Mouse (Mus musculus) CD4-positive, CD25-positive, alpha-beta regulatory T cell, adult 4 months (primary cell): ENCODE data around the gene Spdl1. TPM values are rescaled to one million over a fixed set of nuclear protein-coding genes. Genes with fewer than 3 reads are reported as not detected.
"Not testable (repeated sequence)": the region's sequence is repeated elsewhere in the genome, so short reads cannot be mapped to it uniquely, and the experiment has no call there.

Experiments used
- ATAC-seq: one replicate; pipeline ENCODE4 v1.8.0; 2017
- polyA plus RNA-seq, 2 experiments: library from polyadenylated mRNA; unstranded; fragments of 100-300 nt; shearing (Covaris generic); gene quantifications; one replicate each; pipeline ENCODE4 v1.2.1; 2017

Gene Spdl1
- polyA plus RNA-seq, 2 experiments from 2014 or later: 2.7 to 4.1 TPM

DNA sequence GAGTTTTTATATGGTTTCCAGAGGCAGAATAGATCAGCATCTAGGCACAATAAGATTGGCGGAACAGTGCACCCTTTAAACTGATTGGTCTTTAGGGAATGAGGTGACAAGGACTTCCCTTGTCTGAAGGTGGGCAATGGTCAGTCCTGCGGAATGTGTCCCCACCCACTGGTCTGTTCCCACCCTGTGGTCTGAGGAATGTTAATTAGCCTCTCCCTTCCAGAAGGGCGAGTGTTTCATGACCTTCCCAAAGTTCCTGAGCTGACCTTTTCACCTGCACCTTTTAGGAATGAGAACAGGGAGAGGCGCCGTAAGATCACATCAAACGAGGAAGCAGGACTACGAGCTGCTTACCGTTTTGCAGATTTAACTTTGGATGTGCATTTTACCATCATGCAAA lies 35.4 kb downstream of the Spdl1 start:
- ATAC-seq: not testable (repeated sequence)

DNA sequence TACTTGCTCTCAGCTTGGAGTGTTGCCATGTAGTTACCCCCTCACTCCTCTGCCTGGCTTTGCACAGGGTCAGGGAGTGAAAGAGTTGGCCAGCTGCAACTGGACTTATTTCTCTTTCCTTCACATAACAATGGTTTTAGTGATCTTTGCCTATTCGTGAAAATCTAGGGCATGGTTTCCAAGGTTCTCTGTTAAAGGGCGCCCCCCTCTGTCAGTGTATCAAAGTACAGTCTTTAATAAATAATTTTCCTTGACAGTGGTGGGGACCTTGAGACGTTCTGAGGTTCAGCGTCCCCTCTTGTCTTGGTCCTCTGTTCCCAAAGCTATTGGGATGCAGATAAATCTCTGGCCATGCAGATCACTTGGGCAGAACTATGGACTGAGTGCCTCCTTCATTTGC lies 37.3 kb downstream of the Spdl1 start:
- ATAC-seq: peak; percentile 79

GRCm38 (mm10) chr11:34791872-34792271 lies 41.6 kb downstream of the Spdl1 start:
- ATAC-seq: no peak

GRCm38 (mm10) chr11:34784864-34785263 lies 48.6 kb downstream of the Spdl1 start:
- ATAC-seq: no peak

DNA sequence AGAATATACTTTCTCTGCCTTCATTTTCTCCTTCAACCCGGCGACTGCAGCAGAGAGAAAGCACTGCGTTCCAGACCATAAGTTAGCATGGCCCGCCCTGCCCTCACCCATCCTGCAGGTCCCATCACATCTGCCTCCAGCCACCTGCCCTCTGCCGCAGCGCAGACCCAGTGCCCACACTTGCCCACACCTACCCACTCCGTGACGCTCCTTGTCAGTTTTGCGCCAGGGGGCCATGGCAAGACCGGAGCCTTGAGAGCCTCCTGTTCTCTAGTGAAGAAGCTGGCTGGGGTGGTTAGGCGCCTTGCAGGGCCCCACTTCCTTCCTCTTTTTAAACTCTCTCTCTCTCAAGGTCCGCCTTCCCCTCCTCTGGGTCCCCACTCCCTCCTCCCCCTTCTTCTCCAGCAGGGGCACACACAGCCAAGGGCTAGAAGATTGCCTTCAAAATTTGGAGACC lies 49.8 kb downstream of the Spdl1 start, which contains the start of gene Dock2:
Gene Dock2, minus strand, starts transcription at position 306 of the 457 bp plus-strand sequence.
- ATAC-seq: peak; percentile 53

DNA sequence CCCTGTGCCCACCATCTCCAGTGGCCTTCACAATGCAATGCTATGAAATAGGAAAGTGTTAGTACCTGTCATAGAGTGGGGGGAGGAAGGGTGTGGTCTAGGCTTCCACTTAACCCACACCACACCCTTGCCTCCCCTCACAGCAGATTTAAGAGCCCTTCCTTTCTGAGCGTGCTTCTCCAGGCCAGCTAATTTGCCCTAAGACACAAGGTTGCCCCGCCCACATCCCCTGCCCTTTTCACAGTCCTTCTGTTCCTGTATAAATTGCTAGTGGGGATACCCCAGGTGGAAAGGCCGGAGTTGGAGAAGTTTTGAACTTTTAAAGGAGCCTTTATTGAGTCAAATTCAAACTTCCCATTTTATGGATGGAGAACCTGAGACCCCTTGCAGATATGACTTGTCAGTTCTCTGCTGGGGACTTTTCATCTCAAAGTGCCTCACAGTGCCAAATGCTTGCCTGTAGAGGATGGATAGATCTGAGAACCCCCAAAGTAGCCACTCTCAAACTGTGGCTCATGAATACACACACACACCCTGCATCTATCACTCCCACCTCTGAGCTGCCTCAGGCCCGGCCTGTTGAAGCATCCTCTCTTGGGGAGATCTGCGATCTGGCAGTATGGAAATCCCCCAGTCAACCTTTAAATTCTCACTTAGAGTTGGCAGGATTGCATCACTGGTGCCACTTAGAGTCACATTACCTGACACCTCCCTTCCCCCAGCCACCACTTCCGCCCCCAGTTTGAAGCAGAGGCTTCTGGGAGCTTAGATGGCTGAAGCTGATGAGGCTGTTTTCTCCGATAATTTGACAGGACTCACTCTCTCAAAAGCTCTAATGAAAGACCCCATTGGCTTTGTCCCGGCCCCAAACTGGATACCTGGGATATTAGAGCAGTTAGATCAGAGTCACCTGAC lies 50.7 kb downstream of the Spdl1 start:
- peak; percentile 90 for ATAC-seq

- ATAC-seq: peak; percentile 8
Observed at GRCm38 (mm10) chr11:34780786-34781185, 52.7 kb downstream of the Spdl1 start.

- no peak for ATAC-seq
Observed at GRCm38 (mm10) chr11:34779966-34780365, 53.5 kb downstream of the Spdl1 start.

- no peak for ATAC-seq
Observed at GRCm38 (mm10) chr11:34778351-34778750, 55.1 kb downstream of the Spdl1 start.

GRCm38 (mm10) chr11:34777529-34777928 lies 55.9 kb downstream of the Spdl1 start:
- ATAC-seq: peak; percentile 42

DNA sequence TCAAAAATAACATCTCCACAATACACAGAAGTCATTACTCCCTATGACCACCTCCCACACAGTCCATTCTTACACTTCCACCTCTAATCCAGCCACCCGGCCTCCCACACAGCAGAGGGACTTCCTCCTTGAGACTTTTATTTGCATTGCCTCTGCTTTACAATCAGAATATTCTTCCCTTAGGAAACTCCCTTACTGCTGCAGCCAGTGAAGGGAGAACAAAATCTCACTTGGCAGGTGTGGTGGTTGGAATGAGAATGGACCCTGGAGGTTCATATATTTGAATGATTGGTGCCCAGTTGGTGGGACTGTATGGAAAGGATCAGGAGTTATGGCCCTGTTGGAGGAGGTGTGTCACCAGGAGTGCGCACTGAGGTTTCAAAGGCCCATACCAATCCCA lies 57.4 kb downstream of the Spdl1 start:
- ATAC-seq: no peak

- no peak for ATAC-seq
Observed at GRCm38 (mm10) chr11:34774636-34775035, 58.8 kb downstream of the Spdl1 start.

GRCm38 (mm10) chr11:34773304-34773895 lies 60.0 kb downstream of the Spdl1 start:
- no peak for ATAC-seq

DNA sequence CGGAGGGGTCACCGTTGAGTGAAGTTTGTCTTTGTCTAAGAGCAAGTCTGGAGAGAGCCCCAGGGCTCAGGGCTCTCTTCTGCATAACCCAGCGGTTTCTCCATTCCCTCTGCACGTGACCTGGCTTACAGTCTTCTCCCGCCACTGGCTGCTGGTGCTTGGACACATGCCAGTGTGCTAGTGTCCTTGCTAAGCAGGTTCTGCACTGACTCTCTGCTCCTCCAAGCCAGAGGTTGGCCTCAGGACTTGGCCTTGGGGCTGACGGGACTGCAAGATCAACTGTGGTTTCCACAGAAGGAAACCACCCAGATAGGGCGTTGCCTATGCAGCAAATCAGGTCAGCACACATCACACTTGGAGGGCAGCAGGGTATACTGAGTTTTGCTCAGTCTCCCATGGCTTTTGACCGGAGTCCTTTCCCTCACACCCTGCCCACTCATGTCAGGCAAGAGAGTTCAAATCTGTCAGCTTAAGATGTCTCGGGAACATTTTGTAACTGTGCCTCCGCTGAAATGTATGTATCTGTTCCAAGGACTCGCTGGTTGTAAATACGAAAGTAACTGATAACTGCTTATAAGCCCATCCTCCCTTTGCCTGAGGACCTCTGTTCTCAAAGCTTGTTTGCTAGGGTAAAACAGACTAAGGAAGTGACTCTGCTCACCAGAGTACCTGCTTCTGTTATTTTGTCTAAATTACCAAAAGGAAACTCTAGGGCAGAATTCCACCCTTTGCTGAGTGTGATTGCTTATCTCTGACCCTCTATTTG lies 62.0 kb downstream of the Spdl1 start:
- peak; percentile 65 for ATAC-seq

DNA sequence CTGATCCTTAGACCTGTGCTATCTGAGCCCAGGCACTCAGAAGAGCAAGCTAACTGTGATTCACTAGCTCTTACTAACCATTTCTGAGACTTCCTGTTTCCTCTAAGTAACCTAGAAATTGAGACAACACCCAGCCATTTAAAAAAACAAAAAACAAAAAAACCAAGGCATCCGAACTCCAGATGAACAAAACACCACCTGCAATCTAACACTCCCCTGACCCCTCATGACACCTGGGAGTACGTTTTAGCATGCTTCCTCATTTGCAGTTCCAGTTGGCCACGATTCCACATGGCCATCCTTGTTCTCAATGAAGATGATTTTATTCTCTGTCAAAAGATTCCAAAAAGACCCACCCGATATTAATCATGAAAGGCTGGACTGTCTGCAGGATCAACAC lies 62.8 kb downstream of the Spdl1 start:
- peak; percentile 60 for ATAC-seq

GRCm38 (mm10) chr11:34769946-34770345 lies 63.5 kb downstream of the Spdl1 start:
- ATAC-seq: no peak

GRCm38 (mm10) chr11:34769396-34769795 lies 64.0 kb downstream of the Spdl1 start:
- peak; percentile 37 for ATAC-seq

DNA sequence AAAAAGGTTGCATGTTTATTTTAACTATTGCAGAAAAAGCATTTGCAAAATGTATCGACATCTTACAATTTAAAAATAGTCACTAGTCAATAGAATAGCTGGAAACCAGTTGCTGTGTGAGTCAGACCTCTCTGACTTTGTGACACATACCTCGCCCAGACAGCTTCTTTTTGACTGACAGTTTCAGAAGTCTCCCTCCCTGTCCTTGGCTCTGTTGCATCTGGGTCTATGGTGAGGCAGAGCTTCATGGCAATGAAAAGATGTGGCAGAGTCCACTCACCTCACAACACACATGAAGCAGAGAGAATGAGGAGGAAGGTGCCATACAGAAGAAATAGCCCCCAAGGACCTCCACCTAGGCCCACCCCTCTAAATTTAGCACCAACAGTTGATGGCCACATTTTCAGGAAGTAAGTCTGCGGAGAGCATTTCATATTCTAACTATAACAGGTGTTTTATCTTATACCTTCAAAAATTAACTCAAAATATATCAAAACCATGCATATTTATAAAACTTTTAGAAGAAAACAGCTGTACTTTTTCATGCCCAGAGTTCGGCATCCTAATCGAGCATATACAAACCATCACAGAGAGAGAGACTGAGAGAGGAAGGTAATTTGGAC lies 69.6 kb downstream of the Spdl1 start:
- ATAC-seq: peak; percentile 57

DNA sequence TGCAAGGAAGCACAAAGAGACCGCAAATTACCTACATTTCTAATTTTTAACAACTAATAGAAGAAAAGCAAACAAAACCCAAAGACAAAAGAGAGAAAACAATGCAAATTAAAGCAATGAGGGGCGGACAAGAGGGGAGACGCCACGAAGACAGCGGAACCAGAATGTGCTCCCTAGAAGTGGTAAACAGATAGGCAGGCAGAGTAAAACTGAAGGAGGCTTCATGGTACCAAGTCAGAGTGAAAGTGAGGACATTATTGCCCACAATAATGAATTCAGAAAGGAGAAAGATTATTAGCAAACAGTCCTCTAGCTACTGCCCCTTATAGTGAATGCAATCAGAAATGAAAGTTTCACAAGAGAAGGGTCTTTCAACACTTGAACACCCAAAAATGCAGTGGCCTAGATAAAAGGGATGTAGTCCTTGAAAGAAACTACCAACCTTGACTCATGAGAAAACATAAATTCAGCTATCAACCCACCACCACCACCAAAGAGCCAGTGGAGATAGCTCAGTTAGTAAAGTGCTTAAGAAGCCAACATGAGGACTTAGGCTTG lies 70.8 kb downstream of the Spdl1 start:
- peak; percentile 46 for ATAC-seq

- ATAC-seq: peak; percentile 80
Observed at GRCm38 (mm10) chr11:34762125-34762524, 71.3 kb downstream of the Spdl1 start.

DNA sequence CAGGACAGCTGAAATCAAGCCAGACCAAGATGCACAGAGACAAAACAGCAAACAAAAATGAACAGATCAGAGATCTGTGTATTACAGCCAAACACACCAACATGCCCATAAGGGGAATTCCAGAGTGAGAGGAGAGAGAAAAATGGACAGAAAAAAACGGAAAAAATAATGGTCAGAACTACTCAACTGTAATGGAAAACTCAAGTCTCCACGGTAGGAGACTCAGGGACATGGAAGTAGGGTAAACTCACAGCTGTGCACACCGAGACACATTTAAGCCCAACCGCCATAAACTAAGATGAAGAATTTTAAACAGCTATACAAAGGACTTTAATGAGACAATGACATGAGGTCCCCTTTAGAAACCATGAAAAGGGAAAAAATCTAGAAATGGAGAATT lies 73.9 kb downstream of the Spdl1 start:
- ATAC-seq: no peak
